Mouse (Mus musculus) v-Abl transformed pro-B cells (cell line): ENCODE measurements around the gene S100pbp.

ENCODE experiments used
- in situ Hi-C, 2 experiments: fragments of 400-800 bp; cut with MboI; formaldehyde crosslinking; loops; one replicate each; pipeline ENCODE4 v1.15.1; 2025; ENCODE audit not compliant: unreplicated experiment in 2 of 2

S100pbp gene

DNA sequence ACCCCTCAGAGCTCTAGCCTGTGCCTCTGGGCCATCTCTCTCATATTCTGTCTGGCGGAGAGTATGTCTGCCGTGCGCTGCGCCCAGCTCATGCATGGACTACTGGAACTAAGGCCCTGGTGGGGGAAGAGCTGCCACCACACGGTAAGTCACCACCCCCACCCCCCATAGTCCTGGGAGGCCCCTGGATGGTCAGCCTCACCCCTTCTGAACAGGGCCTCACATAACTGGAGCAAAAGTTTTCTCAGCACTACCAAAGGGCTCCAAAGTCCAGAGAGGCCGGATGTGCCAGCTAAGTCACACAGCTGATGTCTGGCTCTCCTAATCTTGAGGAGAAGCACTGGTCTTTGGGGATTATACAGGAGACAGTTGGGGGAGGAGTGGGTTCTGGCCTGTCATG, 78.7 kb downstream of the S100pbp start:
- in situ Hi-C loops = no loop called here

DNA sequence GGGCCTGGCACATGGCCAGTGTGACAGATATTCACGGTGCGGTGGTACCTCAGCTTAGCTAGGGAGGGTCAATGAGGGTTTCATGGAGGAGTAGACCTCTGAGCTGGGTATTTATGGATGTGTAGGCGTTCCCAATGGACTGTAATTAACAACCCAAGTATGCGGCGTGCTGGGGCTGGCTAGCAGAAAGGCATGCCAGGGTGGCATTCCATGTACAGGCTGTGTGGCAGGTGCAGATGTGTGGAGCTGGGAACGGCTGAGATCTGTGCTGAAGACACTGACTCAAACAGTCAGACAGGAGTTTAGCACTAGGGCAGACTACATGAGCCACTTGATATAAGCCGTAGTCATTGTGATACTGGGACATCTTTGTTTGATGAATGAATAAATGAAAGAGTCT, 80.9 kb downstream of the S100pbp start:
- in situ Hi-C loops = no loop called here

DNA sequence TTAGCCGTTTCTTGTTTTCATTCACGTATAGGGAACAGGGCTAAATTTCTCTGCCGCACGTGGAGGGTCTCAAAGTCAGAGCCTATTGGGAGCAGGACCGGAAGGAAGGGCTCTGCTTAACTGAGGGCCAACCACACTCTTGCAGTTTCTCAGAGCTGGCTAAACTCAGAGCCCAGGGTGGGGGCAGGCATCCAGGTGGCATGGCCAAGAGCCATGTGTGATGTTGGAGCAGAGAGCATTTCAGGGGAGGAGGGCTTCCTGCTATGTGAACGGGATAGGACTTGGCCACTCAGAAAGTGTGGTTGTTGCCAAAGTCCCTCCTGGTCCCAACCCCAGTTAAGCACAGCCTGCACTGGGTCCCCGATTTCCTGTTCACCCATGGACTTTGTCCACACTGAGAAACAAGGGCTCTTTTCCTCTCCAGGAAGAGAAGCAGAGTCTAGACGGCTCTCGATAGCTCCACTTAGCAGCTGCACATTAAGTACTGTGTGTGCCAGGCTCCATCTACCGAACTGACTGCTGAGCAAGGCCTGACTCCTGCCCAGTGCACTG, 82.1 kb downstream of the S100pbp start:
- in situ Hi-C loops = no loop called here

DNA sequence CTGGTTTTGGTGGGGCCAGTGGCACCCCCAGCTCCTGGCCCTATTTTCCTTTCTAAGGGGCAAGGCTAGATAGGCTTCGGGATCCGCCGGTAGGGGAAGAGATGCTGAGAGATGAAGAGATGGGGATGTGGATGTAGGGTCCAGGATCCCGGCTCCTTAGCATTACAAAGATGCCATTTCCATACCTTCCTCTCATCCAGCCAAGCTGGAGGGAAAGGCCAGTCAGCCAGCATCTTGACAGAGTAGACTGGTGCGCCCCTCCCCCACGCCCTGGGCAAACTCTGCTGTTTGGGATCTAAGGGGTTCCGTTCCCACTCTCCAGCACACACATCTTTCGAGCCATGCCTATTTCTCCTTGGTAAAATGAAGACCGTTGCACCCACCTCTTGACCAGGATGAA, 83.5 kb downstream of the S100pbp start:
- in situ Hi-C loops = no loop called here

DNA sequence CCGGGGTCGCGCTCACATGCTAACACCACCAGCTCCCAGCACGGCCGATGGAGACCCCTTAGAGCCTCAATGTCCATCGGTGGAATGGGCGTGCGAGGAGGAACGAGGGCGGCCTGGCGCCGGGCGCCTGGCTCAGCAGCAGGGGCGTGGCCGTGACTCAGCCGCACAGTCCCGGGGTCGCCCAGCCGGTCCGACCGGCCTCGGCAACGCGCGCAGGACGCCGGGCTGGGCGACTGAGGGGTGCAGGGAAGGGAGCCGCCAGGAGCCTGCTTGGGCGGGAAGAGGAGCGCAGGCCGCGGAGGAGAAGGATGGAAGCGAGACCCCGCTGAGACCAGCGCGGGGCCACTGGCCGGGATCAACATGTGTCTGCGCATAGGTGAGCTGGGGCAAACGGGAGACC, 84.2 kb downstream of the S100pbp start, which contains the start of gene Tmem54:
Gene Tmem54, plus strand, starts transcription at position 193 of the 400 bp plus-strand sequence.
- in situ Hi-C loops = no loop called here

DNA sequence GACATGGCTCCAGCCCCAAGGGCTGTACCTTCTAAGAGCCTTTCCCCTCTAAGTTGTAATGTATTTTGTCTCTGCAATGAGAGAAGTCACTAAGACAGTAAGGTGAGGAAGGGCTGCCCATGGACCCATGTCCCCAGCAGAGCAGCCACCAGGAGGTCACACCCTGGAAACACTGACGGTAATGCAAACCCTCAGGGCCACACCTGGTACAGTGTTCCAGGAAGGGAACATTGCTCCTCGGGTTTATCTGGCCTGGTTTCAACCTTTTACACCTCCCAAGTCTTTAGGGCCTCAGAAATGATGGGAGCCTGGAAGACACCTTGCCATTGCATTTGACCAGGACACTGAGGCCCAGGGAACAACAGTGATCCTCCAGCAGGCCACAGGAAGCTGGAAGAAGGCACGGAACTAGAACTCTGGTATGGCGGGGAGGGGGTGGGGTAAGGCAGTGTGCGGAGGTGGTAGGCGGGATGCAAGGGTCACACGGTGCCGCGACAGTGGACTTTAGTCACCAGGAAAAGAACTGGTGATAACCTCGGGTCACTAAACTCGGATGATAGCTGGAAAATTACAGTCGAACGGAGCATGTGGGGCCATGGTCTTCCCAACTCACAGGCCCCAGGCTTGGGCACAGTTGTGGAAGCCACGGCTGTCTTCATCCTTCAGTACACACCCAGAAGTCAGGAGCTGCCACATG, 87.2 kb downstream of the S100pbp start:
- in situ Hi-C loops = no loop called here
